Mouse (Mus musculus): ENCODE measurements around the gene Egfl8.
A peak's percentile ranks its signal among the peaks of the same experiment; 100 is the strongest.

Egfl8 gene

DNA sequence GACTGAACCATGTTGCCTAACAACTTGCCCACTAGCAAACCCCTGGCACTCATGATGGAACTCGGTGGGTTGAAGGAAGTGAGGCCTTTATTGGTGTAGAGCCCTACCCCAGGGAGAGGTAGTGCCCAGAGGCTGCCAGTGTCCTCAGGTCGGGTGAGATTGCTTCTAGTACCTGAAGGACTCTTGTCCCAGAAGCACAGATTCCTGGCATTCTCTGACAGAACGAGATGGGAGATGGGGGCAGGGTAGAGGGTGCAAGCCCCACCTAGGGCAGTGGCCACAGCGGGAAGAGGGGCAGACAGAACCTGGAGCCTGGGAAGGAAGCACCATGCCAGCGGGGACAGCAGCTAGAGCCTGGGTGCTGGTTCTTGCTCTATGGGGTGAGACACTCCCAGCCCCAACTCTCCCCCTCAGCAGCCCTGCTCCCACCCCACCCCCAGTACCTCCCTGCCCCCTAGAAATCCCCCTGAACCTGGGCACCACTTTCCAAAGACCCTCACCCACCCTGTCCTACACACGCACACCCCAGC is 18.1 kb downstream of the Egfl8 start, which contains the start of gene Ager:
Gene Ager (plus strand): TSS at position 297 of the 530 bp plus-strand sequence.
- no peak for DNase-seq (ENCODE audit: low read depth, low spot score)

DNA sequence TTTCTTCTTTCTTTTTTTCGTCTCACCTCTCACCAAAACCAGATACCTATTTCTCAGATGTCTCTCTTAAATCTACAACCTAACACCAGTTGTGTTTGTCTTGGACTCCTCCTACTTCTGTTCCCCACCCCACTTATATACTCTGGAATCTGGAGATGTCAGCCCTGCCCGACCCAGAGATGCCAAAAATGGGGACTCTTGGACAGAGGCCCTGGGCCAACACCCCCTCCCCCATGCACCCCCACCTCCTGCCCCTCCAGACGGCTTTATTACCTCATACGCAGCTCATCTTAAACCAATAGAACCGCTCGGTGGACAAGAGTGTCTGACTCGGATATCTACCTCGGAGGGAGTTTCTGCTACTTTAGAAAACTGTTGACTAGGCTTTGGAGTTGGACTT is 19.7 kb downstream of the Egfl8 start:
- no peak for DNase-seq (ENCODE audit: low read depth, low spot score)

DNA sequence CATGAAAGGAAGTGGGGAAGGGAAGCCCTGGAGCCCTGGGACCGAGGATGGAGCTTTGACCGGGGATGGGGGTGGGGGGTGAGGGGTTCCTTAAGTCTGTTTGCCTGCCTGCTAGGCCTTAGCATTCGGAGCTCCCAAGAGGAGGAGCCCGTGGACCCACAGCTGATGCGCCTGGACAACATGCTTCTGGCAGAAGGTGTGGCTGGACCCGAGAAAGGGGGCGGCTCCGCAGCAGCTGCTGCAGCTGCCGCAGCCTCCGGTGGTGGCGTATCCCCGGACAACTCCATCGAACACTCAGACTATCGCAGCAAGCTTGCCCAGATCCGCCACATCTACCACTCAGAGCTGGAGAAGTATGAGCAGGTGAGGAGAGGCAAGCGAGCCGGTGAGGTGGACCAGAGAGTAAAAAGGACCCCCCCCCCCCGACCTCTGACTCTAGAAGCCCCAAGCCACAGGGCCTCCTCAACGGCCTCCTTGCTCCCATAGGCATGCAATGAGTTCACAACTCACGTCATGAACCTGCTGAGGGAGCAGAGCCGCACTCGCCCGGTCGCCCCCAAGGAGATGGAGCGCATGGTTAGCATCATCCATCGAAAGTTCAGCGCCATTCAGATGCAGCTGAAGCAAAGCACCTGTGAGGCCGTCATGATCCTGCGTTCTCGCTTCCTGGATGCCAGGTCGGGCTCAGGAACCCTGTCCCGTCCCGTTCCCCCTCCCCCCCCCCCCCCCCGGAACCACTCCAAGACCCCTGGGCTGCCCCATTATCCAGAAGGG is 21.8 kb downstream of the Egfl8 start:
- no peak for DNase-seq (ENCODE audit: low read depth, low spot score)

DNA sequence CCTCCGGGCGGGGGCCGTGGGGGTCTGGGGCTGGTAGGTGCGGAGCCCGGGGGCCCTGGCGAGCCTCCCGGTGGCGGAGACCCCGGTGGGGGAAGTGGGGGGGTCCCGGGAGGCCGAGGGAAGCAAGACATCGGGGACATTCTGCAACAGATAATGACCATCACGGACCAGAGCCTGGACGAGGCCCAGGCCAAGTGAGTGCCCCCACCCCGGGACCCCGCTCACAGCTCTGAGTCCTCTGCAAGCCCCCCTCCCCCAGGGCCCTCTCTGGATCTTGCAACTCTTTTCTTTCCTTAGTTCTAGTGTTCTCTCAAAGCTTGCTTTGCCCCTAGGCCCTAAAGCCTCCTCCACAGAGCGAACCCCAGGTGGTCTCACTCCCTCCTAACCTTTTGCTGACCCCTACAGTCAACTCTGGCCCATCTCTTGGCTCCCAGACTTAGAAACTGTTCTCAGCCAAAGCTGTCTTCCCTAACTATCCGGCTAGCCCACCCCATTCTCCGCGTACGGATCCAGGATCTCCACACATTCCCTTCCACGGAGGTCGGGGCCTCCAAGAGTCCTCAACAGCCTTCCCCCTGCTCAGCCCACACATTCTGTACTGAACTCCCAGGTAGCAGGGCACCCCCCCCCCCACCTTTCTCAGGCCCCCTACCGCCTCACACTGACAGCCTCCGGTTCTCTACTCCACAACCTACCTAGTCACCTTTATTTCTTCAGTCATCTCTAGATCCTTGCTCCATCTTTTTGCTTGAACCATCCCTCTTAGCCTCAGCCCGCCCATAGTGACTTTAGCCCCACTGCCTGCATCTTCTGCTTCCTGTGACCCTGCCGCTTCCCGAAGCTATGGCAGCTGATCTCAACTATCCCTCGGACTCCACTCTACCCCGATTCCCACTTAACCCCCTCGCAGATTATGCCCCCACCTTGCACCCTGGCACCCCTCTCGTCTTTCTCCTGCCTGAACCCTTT is 22.9 kb downstream of the Egfl8 start:
- no peak for DNase-seq (ENCODE audit: low read depth, low spot score)

DNA sequence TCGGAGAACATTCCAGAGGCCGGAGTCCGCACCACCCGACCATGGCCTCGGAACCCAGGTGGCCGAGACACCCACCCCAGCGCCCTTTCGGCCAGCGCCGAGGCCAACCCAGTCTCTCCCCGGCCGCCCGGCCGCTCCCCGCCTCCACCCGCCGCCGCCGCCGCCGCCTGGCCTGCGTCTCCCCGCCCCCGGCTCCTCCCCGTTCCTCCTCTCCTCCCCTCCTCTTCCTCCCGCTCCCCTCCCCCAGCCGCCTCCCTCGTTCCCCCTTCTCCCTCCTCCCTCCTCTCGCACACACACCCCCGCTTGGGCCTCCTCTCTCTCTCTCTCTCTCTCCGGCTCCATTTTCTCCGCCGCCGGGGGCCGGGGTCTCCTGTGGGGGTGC is 23.8 kb downstream of the Egfl8 start:
- DNase-seq (ENCODE audit: low read depth, low spot score), result peak; percentile 83

DNA sequence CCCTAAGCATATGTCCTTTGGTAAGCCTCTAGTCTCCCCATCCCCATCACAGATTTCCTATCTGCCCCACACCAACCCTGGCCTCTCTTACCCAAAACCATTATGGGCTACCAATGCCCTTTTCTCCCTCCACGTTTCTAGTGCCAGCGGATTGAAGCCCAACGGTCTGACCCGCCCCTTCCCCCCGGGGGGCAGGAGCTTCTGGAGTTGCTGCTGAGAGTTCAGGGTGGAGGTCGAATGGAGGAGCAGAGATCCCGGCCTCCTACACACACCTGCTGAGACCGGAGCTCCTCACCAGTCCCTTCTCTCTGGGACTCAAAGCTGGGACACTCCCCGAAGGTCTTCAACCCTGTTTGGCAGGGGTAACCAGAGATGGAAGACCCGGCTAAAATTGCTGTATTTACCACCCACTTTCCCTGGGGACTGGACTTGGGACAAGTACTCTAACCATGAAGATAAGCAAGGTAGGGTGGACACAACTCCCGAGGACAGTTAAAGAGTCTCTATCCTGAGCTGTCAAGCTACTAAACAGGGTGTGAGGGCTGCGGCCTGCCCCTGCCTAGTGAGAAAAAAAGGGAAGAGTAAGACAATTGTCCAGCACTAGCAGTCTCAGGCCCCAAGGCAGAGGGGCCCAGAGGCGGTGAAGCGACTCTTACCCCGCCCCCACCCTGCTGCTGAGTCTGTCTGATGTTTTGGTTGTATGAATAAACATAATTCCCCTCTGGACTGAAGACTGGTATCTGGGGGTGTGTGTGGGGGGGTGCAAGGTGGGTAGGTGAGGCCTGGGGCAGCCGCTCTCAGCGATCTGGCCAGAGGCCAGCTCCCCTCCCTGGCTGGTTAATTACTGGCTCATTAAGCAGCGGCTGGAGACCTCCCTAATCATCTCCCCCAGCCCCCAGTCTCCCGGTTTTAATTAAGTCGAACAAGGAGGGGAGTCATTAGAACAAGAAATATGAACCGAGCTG is 24.5 kb downstream of the Egfl8 start, which contains the start of gene Pbx2:
Gene Pbx2 (plus strand): TSS at position 238 of the 965 bp plus-strand sequence.
- no peak for DNase-seq (ENCODE audit: low read depth, low spot score)

DNA sequence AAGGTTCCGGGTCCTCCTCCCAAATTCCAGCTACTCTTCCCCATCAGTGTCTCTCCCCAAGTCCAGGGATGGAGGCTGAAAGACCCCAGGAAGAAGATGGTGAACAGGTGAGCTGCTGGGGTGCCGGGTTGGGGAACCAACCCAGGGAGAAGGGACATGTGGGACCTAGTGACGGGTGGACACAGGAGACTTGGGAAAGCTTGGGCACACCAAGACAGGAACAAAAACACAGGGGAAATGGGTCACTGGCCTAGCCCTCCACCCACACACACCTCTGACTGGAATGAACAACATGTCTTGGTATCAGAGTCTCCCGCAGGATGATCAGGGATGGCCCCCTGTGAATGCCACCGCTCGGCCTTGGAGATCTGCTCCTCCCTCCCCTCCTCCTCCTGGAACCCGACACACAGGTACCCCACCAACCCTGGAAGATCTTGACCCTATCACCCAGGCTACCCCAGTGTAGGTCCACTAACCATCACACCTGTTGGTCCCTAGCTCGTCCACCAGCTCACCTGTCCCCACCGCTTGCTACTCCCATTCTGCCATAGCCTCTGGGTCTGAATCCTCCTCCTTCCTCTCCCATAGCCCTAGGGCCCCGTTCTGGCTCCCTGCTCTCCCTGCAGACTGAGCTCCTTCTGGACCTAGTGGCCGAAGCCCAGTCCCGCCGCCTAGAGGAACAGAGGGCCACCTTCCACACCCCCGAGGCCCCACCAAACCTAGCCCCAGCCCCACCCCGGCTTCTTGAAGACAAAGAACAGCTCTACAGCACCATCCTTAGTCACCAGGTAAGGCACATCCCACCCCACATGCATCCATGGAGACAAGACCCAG is 25.4 kb downstream of the Egfl8 start:
- no peak for DNase-seq (ENCODE audit: low read depth, low spot score)

DNA sequence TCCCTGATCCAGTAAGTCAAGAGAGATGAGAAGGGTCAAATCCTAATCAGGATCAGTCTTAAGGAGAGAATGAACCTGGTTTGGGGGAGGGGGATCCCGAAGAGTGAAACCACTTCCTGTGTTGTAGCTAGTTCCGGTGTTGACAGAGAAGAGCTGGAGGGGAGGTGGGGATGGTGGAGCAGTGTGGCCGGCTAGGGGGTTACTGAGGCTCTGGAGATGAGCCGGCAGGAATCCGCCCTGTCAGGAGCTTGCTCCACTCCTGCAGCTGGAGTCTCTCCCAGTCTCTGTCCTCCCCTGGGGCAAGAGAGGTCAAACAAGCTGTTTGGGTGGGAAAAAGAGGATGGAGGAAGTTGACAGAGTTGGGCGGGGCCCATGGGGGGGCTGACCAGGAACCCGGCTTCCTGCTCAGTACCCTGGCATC is 26.1 kb downstream of the Egfl8 start, which contains the start of gene Gpsm3:
Gene Gpsm3 (plus strand): TSS at position 126 of the 421 bp plus-strand sequence.
- DNase-seq (ENCODE audit: low read depth, low spot score), result no peak

DNA sequence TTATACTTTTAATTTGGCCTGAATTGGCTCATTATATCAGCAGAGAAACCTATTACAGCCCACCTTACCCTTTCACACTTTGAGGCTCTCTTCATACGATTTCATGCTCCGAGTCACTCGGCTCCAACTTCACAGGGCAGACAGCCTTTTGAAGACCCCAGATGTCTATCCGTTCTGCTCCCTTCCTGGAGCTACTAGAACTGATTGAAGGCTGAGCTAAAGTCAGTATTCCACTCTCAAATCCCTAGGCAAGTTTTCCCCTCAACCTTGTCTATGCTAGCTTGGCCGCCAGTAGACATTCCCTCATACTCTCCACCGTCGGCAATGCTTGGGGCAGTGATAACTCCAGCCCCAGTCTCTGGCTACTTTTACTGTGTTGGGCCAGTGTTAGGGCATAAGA is 26.6 kb downstream of the Egfl8 start:
- DNase-seq (ENCODE audit: low read depth, low spot score), result no peak

DNA sequence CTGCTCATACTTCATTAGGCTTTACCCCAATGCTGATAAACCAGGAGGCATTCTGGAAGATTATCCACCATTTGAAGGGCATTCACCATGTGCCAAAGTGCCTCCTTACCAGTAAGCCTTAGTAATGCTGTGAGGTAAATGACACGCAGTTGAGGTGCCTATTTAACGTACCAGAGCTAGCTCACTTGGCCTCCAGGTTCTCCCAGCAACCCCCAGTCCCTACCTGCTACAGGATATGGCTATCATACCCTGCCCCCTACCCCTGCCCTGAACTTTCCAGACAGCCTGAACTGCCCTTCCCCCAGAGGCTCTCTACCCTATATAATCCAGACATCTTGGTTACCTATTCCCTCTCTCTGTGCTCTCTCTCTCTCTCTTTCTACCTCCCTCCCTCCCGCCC is 27.0 kb downstream of the Egfl8 start:
- no peak for DNase-seq (ENCODE audit: low read depth, low spot score)

DNA sequence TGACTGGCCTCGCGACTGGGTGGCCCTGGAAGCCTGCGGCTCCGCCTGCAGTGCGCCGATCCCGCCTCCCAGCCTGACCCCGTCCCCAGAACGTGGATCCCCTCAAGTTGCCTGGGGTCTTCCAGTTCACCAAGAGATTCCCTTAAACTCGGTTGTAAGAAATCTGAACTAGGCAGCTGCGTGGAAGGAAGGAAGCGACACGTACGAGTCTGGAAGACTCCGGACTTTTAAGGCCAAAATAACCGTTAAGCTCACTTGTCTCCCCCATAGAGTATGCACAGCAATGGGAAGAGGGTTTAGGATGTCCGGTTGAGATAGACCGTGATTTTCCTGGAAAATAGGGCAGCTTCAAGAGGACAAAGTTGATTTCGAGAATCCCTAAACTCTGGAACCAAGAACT is 28.0 kb downstream of the Egfl8 start:
- no peak for DNase-seq (ENCODE audit: low read depth, low spot score)

DNA sequence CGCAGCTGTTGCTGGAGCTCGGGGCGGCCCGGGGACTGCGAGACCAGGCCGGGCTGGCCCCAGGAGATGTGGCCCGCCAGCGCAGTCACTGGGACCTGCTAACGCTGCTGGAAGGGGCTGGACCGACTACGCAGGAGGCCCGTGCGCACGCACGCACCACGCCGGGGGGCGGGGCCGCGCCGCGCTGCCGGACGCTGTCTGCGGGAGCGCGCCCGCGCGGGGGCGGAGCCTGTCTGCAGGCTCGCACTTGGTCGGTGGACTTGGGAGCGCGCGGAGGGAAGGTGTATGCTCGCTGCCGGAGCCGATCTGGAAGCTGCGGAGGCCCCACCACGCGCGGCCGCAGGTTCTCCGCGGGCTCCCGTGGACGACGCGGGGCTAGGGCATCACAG is 28.4 kb downstream of the Egfl8 start:
- DNase-seq (ENCODE audit: low read depth, low spot score), result peak; percentile 92

DNA sequence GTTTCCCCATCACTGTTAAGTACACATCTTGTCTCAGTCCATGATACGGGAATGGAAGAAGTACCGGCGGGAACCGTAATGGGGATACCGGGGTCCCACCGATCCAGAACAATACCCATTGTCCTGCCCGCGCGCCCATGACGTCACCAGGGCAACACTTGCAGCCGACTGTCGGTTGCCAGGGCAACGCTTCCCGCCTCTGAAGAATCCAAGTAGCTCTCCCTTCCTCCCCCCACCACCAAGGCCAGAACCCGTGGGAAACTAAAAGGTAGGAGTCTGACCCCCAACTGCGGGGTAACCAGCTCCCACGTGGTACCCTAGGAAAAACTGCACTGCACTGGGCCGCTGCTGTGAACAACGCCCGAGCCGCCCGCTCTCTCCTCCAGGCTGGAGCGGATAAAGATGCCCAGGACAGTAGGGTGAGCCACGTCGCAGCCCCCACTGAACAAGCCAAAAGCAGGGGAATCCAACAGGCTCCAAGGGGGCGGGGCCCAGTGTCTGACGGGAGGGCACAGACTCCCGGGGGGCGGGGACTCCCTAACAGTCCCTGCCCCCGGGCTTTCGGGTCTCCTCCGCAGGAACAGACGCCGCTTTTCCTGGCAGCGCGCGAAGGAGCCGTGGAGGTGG is 28.9 kb downstream of the Egfl8 start:
- peak; percentile 84 for DNase-seq (ENCODE audit: low read depth, low spot score)

DNA sequence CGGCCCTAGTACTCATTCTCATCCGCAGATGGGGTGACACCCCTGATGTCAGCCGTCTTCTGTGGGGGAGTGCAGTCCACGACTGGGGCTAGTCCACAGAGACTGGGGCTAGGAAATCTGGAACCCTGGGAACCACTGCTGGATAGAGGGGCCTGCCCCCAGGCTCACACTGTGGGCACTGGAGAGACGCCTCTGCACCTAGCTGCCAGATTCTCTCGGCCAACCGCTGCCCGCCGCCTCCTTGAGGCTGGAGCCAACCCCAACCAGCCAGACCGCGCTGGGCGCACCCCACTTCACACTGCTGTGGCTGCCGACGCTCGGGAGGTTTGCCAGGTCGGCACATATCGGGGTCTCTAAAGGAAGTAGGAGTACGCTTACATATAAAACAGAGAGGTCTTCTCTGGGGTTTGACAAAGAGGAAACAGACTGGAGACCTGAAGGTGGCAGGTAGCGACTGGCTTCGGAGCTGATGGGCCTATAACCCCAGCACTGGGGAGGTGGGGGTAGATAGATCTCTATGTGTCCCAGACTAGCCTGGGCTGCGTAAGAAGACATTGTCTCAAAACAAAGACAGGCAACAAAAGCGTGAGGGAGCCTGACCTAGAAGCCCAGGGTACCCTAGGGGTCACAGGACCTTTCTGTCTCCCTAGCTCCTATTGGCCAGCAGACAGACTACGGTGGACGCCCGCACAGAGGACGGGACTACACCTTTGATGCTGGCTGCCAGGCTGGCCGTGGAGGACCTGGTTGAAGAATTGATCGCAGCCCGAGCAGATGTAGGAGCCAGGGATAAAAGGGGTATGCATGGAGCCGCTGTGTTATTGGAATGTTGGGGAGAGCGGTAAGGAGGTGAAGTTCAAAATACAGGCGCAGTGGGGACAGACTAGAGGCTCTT is 29.6 kb downstream of the Egfl8 start:
- DNase-seq (ENCODE audit: low read depth, low spot score), result no peak

DNA sequence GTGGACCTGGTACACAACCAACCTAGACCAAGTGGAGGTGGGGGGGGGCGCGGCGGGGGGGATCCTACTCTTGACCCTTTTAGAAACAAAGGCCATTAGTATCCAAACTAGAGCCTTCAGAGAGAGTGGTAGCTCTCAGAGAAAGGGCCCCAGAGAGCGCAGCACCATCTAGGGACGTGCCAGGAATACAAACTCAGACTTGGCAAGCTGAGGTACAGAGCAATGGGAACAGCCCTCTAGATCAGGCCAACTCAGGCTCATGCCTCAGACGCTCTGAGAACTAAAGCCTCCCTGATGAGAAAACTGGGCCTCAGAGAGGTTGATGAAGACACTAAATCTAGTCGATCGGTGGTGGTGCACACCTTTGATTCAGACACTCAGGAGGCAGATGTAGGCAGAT is 30.6 kb downstream of the Egfl8 start:
- DNase-seq (ENCODE audit: low read depth, low spot score), result no peak

DNA sequence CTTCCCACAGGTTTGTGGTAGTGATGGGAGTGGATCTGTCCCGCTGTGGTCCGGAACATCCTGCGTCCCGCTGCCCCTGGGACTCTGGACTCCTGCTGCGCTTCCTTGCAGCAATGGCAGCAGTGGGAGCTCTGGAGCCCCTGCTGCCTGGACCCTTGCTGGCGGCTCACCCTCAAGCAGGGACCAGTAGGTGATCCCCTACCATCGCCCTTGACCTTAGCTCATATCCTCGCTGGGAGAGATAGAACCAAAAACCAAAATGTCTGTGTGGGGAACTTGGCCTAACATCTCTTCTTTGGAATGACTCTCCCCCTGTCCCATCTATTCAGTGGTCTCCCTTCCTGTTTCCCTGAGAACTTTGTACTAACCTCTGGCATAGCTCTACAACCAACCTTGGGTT is 32.0 kb downstream of the Egfl8 start:
- DNase-seq (ENCODE audit: low read depth, low spot score), result no peak

DNA sequence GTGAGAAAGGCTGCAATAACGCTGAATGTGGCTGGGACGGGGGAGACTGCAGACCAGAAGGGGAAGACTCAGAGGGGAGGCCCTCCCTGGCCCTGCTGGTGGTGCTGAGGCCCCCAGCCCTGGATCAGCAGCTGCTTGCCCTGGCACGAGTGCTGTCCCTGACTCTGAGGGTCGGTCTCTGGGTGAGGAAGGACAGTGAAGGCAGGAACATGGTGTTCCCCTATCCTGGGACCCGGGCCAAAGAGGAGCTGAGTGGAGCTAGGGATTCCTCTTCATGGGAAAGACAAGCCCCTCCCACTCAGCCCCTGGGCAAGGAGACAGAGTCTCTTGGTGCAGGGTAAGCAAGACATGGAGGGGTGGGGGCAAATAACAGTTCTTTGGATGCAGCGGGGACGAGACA is 32.4 kb downstream of the Egfl8 start:
- DNase-seq (ENCODE audit: low read depth, low spot score), result no peak

DNA sequence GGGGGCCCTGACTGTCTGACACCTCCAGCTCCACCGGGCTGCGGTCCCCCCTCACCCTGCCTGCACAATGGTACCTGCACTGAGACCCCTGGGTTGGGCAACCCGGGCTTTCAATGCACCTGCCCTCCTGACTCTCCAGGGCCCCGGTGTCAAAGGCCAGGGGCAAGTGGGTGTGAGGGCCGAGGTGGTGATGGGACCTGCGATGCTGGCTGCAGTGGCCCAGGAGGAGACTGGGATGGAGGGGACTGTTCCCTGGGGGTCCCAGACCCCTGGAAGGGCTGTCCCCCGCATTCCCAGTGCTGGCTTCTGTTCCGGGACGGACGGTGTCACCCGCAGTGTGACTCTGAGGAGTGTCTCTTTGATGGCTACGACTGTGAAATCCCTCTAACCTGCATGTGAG is 33.2 kb downstream of the Egfl8 start:
- DNase-seq (ENCODE audit: low read depth, low spot score), result no peak

DNA sequence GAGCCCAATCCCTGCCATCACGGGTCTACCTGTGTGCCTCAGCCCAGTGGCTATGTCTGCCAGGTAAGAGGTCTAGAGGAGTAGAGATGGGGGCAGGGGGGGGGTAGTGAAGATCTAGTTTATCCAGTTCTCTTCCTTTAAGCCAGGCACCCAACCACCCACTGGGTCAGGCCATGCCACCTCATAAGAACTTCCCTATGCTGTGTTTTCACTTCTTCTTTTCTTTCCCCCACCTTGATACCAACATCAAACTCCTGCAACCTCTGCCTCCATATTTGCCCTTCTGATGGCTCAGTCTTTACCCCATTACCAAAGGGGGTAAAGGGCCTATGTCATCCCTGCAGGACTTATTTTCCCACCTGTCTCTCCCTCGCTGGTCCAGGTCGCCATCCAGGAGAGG is 37.7 kb downstream of the Egfl8 start:
- no peak for DNase-seq (ENCODE audit: low read depth, low spot score)

Data from embryo, embryonic 11.5 days (tissue).